Mouse (Mus musculus): Measurements from ENCODE around the gene Olfr374.

GRCm38 (mm10) chr8:72146056-72146455 lies 39.2 kb downstream of the Olfr374 start:
- TF ChIP-seq CTCF (IDR thresholded peaks at IDR 0.05; ENCODE audit: borderline replicate concordance, extremely low read depth, insufficient read depth, insufficient read length) (no peak), POLR2A (IDR thresholded peaks at IDR 0.05; ENCODE audit: borderline replicate concordance, extremely low read depth, insufficient read depth, insufficient read length, poor library complexity, severe bottlenecking) (no peak)

Data from brain, embryonic 14.5 days (tissue).